Mouse (Mus musculus) MEL (cell line): Measurements from ENCODE around the gene Bcar1. TPM values are rescaled to one million over a fixed set of nuclear protein-coding genes. Genes with fewer than 3 reads are reported as not detected.

ENCODE experiments used
- DNase-seq: peaks from one replicate; pipeline ENCODE4 v3.0.0; 2011; ENCODE audit warnings: low read depth, low spot score
- H3K27ac ChIP-seq: 2 replicates; pipeline ENCODE4 v1.5.1; 2012; ENCODE audit warnings: low read depth, mild to moderate bottlenecking, control low read depth, low read length, moderate library complexity; ENCODE audit not compliant: control insufficient read depth
- H3K27me3 ChIP-seq, 2 experiments: fragments of 150-350 bp in 1 of 2; sonication (generic) in 1 of 2; 2 replicates each; pipeline ENCODE4 v1.6.1; 2012; ENCODE audit warnings: low read length in 2 of 2, mild to moderate bottlenecking in 2 of 2, improper control_type of control experiment in 1 of 2, moderate library complexity in 1 of 2; ENCODE audit not compliant: insufficient read depth in 2 of 2, control insufficient read depth in 1 of 2
- H3K36me3 ChIP-seq, 2 experiments: 2 replicates each; pipeline ENCODE4 v1.6.1; 2012 to 2014; ENCODE audit warnings: low read length in 2 of 2, improper control_type of control experiment in 1 of 2, inconsistent platforms in 1 of 2, mild to moderate bottlenecking in 1 of 2; ENCODE audit not compliant: insufficient read depth in 2 of 2, control insufficient read depth in 1 of 2
- H3K4me1 ChIP-seq, 2 experiments: fragments of 150-350 bp in 1 of 2; sonication (generic) in 1 of 2; 2 replicates each; pipeline ENCODE4 v1.6.1; 2012; ENCODE audit warnings: low read length in 2 of 2, improper control_type of control experiment in 1 of 2, mild to moderate bottlenecking in 1 of 2; ENCODE audit not compliant: insufficient read depth in 2 of 2, control insufficient read depth in 1 of 2
- H3K4me3 ChIP-seq, 2 experiments: fragments of 150-350 bp in 1 of 2; sonication (generic) in 1 of 2; 2 replicates each; pipeline ENCODE4 v1.5.1; 2012; ENCODE audit warnings: low read depth in 2 of 2, low read length in 2 of 2, mild to moderate bottlenecking in 2 of 2, moderate library complexity in 2 of 2, control low read depth in 1 of 2, improper control_type of control experiment in 1 of 2; ENCODE audit not compliant: control insufficient read depth in 1 of 2, insufficient read depth in 1 of 2
- H3K79me2 ChIP-seq: 2 replicates; pipeline ENCODE4 v1.6.1; 2012; ENCODE audit warnings: mild to moderate bottlenecking, low read length, moderate library complexity; ENCODE audit not compliant: control insufficient read depth, poor library complexity, insufficient read depth
- H3K9ac ChIP-seq: 2 replicates; pipeline ENCODE4 v1.6.1; 2012; ENCODE audit warnings: low read depth, mild to moderate bottlenecking, control low read depth, low read length, moderate library complexity; ENCODE audit not compliant: control insufficient read depth, poor library complexity, severe bottlenecking
- H3K9me3 ChIP-seq: fragments of 150-350 bp; sonication (generic); replicated peaks from 2 replicates; pipeline ENCODE4 v1.6.1; 2012; ENCODE audit warnings: mild to moderate bottlenecking, low read length, improper control_type of control experiment, moderate library complexity; ENCODE audit not compliant: insufficient read depth
- BHLHE40 ChIP-seq: IDR thresholded peaks from 2 replicates; pipeline ENCODE4 v1.6.1; 2012; ENCODE audit warnings: low read depth, mild to moderate bottlenecking, inconsistent platforms, low read length, improper control_type of control experiment, borderline replicate concordance
- CHD2 ChIP-seq: IDR thresholded peaks from 2 replicates; pipeline ENCODE4 v1.6.1; 2011; ENCODE audit warnings: low read length, improper control_type of control experiment
- CTCF ChIP-seq, 3 experiments: IDR thresholded peaks in 2 of 3; conservative IDR thresholded peaks in 1 of 3; 2 replicates each; pipeline ENCODE4 v1.5.1; 2011 to 2012; ENCODE audit warnings: low read length in 3 of 3, low read depth in 2 of 3, mild to moderate bottlenecking in 2 of 3, improper control_type of control experiment in 1 of 3, inconsistent platforms in 1 of 3, mixed read lengths in 1 of 3, moderate library complexity in 1 of 3; ENCODE audit not compliant: control insufficient read depth in 1 of 3, insufficient read depth in 1 of 3, poor library complexity in 1 of 3, severe bottlenecking in 1 of 3
- ELF1 ChIP-seq: IDR thresholded peaks from 2 replicates; pipeline ENCODE4 v1.6.1; 2014; ENCODE audit warnings: low read depth, mild to moderate bottlenecking, inconsistent platforms, low read length, improper control_type of control experiment, moderate library complexity
- EP300 ChIP-seq, 2 experiments: IDR thresholded peaks; 2 replicates each; pipeline ENCODE4 v1.6.1; 2011; ENCODE audit warnings: improper control_type of control experiment in 2 of 2, low read length in 2 of 2, low read depth in 1 of 2, mild to moderate bottlenecking in 1 of 2
- ETS1 ChIP-seq: IDR thresholded peaks from 2 replicates; pipeline ENCODE4 v1.6.1; 2012; ENCODE audit warnings: low read depth, mild to moderate bottlenecking, inconsistent platforms, low read length, improper control_type of control experiment, moderate library complexity
- GABPA ChIP-seq: IDR thresholded peaks from 2 replicates; pipeline ENCODE4 v1.6.1; 2012; ENCODE audit warnings: low read depth, mild to moderate bottlenecking, inconsistent platforms, low read length, improper control_type of control experiment, moderate library complexity
- GATA1 ChIP-seq: IDR thresholded peaks from 2 replicates; pipeline ENCODE4 v1.6.1; 2011; ENCODE audit warnings: low read depth, low read length, improper control_type of control experiment
- HCFC1 ChIP-seq: IDR thresholded peaks from 2 replicates; pipeline ENCODE4 v1.6.1; 2012; ENCODE audit warnings: low read depth, mild to moderate bottlenecking, inconsistent platforms, low read length, improper control_type of control experiment, moderate library complexity
- JUND ChIP-seq: IDR thresholded peaks from 2 replicates; pipeline ENCODE4 v1.6.1; 2011; ENCODE audit warnings: low read depth, mild to moderate bottlenecking, improper control_type of control experiment, low read length
- KAT2A ChIP-seq: conservative IDR thresholded peaks from 2 replicates; pipeline ENCODE4 v1.6.1; 2012; ENCODE audit warnings: low read depth, low read length, improper control_type of control experiment, inconsistent platforms
- MAFK ChIP-seq: IDR thresholded peaks from 2 replicates; pipeline ENCODE4 v1.6.1; 2011; ENCODE audit warnings: low read depth, mild to moderate bottlenecking, low read length, improper control_type of control experiment, borderline replicate concordance
- MAX ChIP-seq: IDR thresholded peaks from 2 replicates; pipeline ENCODE4 v1.6.1; 2011; ENCODE audit warnings: low read length, improper control_type of control experiment
- MEF2A ChIP-seq: IDR thresholded peaks from 2 replicates; pipeline ENCODE4 v1.6.1; 2014; ENCODE audit warnings: low read depth, mild to moderate bottlenecking, inconsistent platforms, low read length, improper control_type of control experiment; ENCODE audit not compliant: poor library complexity, insufficient replicate concordance, severe bottlenecking; ENCODE audit errors: extremely low read depth
- MXI1 ChIP-seq: IDR thresholded peaks from 2 replicates; pipeline ENCODE4 v1.6.1; 2011; ENCODE audit warnings: mild to moderate bottlenecking, low read depth, low read length, improper control_type of control experiment
- MYB ChIP-seq: IDR thresholded peaks from 2 replicates; pipeline ENCODE4 v1.6.1; 2011; ENCODE audit warnings: mild to moderate bottlenecking, low read depth, low read length, improper control_type of control experiment
- MYC ChIP-seq: IDR thresholded peaks from 2 replicates; pipeline ENCODE4 v1.6.1; 2011; ENCODE audit warnings: low read depth, mild to moderate bottlenecking, low read length, improper control_type of control experiment, moderate library complexity
- NELFE ChIP-seq: IDR thresholded peaks from 2 replicates; pipeline ENCODE4 v1.6.1; 2011; ENCODE audit warnings: low read depth, low read length, improper control_type of control experiment
- NRF1 ChIP-seq: IDR thresholded peaks from 2 replicates; pipeline ENCODE4 v1.6.1; 2014; ENCODE audit warnings: low read depth, mild to moderate bottlenecking, inconsistent platforms, low read length, improper control_type of control experiment, moderate library complexity; ENCODE audit not compliant: poor library complexity, insufficient read depth, severe bottlenecking
- POLR2A ChIP-seq, 2 experiments: IDR thresholded peaks; 2 replicates each; pipeline ENCODE4 v1.6.1; 2011 to 2012; ENCODE audit warnings: low read length in 2 of 2, mild to moderate bottlenecking in 2 of 2, control low read depth in 1 of 2, improper control_type of control experiment in 1 of 2, low read depth in 1 of 2, moderate library complexity in 1 of 2; ENCODE audit not compliant: control insufficient read depth in 1 of 2, insufficient read depth in 1 of 2, poor library complexity in 1 of 2
- POLR2AphosphoS2 ChIP-seq: IDR thresholded peaks from 2 replicates; pipeline ENCODE4 v1.6.1; 2011; ENCODE audit warnings: low read length, improper control_type of control experiment
- POLR2AphosphoS5 ChIP-seq: IDR thresholded peaks from 2 replicates; pipeline ENCODE4 v1.6.1; 2012; ENCODE audit warnings: low read depth, borderline replicate concordance, mild to moderate bottlenecking, inconsistent platforms, low read length, moderate library complexity, mixed read lengths
- RAD21 ChIP-seq: IDR thresholded peaks from 2 replicates; pipeline ENCODE4 v1.6.1; 2011; ENCODE audit warnings: mild to moderate bottlenecking, low read depth, low read length, improper control_type of control experiment
- RCOR1 ChIP-seq: IDR thresholded peaks from 2 replicates; pipeline ENCODE4 v1.6.1; 2012; ENCODE audit warnings: low read depth, mild to moderate bottlenecking, inconsistent platforms, low read length, improper control_type of control experiment
- SIN3A ChIP-seq: IDR thresholded peaks from 2 replicates; pipeline ENCODE4 v1.6.1; 2012; ENCODE audit warnings: low read length, improper control_type of control experiment, inconsistent platforms
- SMC3 ChIP-seq: IDR thresholded peaks from 2 replicates; pipeline ENCODE4 v1.6.1; 2011; ENCODE audit warnings: low read depth, low read length, improper control_type of control experiment
- TBP ChIP-seq: IDR thresholded peaks from 2 replicates; pipeline ENCODE4 v1.8.0; 2011; ENCODE audit warnings: low read depth, low read length, improper control_type of control experiment
- ZC3H11A ChIP-seq: IDR thresholded peaks from 2 replicates; pipeline ENCODE4 v1.6.1; 2012; ENCODE audit warnings: low read depth, mild to moderate bottlenecking, inconsistent platforms, low read length, improper control_type of control experiment
- ZMIZ1 ChIP-seq: IDR thresholded peaks from 2 replicates; pipeline ENCODE4 v1.6.1; 2012; ENCODE audit warnings: low read depth, mild to moderate bottlenecking, inconsistent platforms, low read length, improper control_type of control experiment, moderate library complexity
- ZNF384 ChIP-seq: IDR thresholded peaks from 2 replicates; pipeline ENCODE4 v1.6.1; 2012; ENCODE audit warnings: low read depth, mild to moderate bottlenecking, inconsistent platforms, low read length, improper control_type of control experiment
- polyA plus RNA-seq, 2 experiments: library from polyadenylated mRNA; stranded (reverse) in 1 of 2; unstranded in 1 of 2; fragments of >175 nt in 1 of 2; fragments of >200 nt in 1 of 2; gene quantifications; 2 replicates each; pipeline versions ENCODE4 v1.2.1 to v1.2.4; 2012; ENCODE audit warnings: low replicate concordance in 2 of 2, low read depth in 1 of 2; ENCODE audit not compliant: insufficient read length in 2 of 2, insufficient read depth in 1 of 2, missing spikeins in 1 of 2
- total RNA-seq: library from RNA; depleted of rRNA; stranded (reverse); fragments of 300-350 nt; gene quantifications from 2 replicates; pipeline ENCODE4 v1.2.3, GENCODE M21; 2012

Gene Bcar1
- total and polyA plus RNA-seq, 3 experiments: 6.5 to 17.4 TPM; not detected in 1

DNA sequence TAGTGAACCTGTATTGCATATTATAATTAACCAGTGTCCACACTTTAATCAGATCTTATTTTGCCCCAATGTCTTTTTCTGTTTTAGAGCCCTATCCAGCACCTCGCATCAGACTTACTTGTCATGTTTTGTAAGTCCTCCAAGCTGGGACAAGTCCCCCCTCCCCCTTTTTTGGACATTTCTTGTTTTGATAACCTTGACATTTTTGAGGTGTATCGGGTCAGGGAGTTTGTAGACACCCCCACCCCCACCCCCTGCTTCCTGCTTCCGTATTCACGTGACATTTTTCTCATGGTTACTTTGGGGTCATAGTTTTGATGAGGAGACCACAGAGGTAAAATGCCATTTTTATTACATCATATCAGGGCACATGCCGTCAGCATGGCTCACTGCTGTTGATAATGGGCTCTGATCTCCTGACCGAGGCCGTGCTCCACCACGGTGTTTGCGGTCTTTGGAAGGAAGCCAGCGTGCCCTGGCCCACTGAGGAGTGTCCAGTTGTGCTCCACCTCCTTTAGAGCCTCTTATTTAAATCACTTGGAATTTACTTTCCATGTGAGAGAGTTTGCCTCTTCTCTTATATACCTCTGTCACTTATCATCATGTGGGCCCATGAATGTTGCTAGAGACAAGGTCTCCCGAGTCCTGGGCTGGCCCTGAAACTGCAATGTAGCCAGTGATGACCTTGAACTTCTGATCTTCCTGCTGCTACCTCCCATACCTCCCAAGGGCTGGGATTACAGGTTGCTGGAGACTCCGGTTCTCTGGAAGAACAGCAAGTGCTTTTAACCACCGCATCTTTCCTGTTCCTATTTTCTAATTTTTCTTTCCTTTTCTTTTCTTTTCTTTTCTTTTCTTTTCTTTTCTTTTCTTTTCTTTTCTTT is 3.2 kb upstream of the Bcar1 start (continued):
- TF ChIP-seq MAX: peak; percentile 62; the same call in 1 of the 2 replicates
- no peak for TF ChIP-seq RAD21
- no peak for TF ChIP-seq POLR2AphosphoS5
- TF ChIP-seq ELF1: peak; percentile 52; the same call in 1 of the 2 replicates
- TF ChIP-seq GATA1: 0 out of 2 replicates have a peak, but pooled peaks have one; percentile 11
- no peak for TF ChIP-seq SMC3
- no peak for TF ChIP-seq NRF1
- TF ChIP-seq SIN3A: peak; percentile 20; the same call in 1 of the 2 replicates
- TF ChIP-seq MAFK: no peak
- 0 out of 2 replicates have a peak, but pooled peaks have one; percentile 49 for TF ChIP-seq MYC
- TF ChIP-seq ZC3H11A: no peak
- no peak for TF ChIP-seq CHD2
- TF ChIP-seq GABPA: no peak
- TF ChIP-seq RCOR1: 0 out of 2 replicates have a peak, but pooled peaks have one; percentile 9
- no peak for TF ChIP-seq TBP
- TF ChIP-seq ZMIZ1: no peak

GRCm38 (mm10) chr8:111745591-111746418 is 2.2 kb upstream of the Bcar1 start:
- H3K27ac ChIP-seq: peak overlapping the region; percentile 21
- peak overlapping the region; percentile 75 for H3K9ac ChIP-seq
- H3K9me3 ChIP-seq: no peaks in the 10 kb centered on the region
- DNase-seq: peak; percentile 84
- H3K27me3 ChIP-seq: no peaks in the 10 kb centered on the region
- peaks cover 0 to 24% of the 10 kb centered on the region in 2 experiments; a peak in 2 of 4 replicates for H3K36me3 ChIP-seq
- H3K79me2 ChIP-seq: peaks cover 15% of the 10 kb centered on the region
- H3K4me3 ChIP-seq: peak overlapping the region; percentile 59 to 68
- H3K4me1 ChIP-seq: peaks cover 17 to 29% of the 10 kb centered on the region in 2 experiments
- TF ChIP-seq POLR2AphosphoS2 (no peak), MAFK (no peak), POLR2A (IDR thresholded peaks at IDR 0.05; ENCODE audit: control insufficient read depth in 1 of 2, insufficient read depth in 1 of 2, low read depth in 1 of 2, low read length in 2 of 2, poor library complexity in 1 of 2) (peak; percentile 59 to 70; a peak in 3 of 4 replicates), NELFE (peak; percentile 40; the same call in 1 of the 2 replicates), ZMIZ1 (peak; percentile 51; the same call in 1 of the 2 replicates), JUND (no peak), ZNF384 (no peak), MXI1 (peak; percentile 39; the same call in 1 of the 2 replicates), ETS1 (no peak), BHLHE40 (no peak), MYB (no peak), NRF1 (peak; percentile 35; the same call in 1 of the 2 replicates), RCOR1 (no peak), EP300 (IDR thresholded peaks at IDR 0.05; ENCODE audit: low read depth in 1 of 2, low read length in 2 of 2) (no peak), HCFC1 (0 out of 2 replicates have a peak, but pooled peaks have one; percentile 13), TBP (no peak), SIN3A (peak; percentile 59), SMC3 (no peak), KAT2A (no peak), CTCF (IDR thresholded peaks at IDR 0.05 in 2 of 3, conservative IDR thresholded peaks at IDR 0.05 in 1 of 3; ENCODE audit: control insufficient read depth in 1 of 3, insufficient read depth in 1 of 3, low read depth in 2 of 3, low read length in 3 of 3, poor library complexity in 1 of 3, severe bottlenecking in 1 of 3) (no peak), MAX (no peak; the same call in 1 of the 2 replicates), MEF2A (no peak)
